Mouse (Mus musculus) neural tube, embryonic 12.5 days (tissue): ENCODE data around the gene Mdk. TPM values are rescaled to one million over a fixed set of nuclear protein-coding genes. Genes with fewer than 3 reads are reported as not detected.
A peak's percentile ranks its signal among the peaks of the same experiment; 100 is the strongest.

ENCODE experiments used
- ATAC-seq: fragments of 200-750 bp; cut with Nextera tagmentation; 2 replicates; pipeline ENCODE4 v1.8.0; 2017; ENCODE audit warnings: low read depth, mild to moderate bottlenecking, moderate TSS enrichment, moderate library complexity; ENCODE audit not compliant: low FRiP score
- H3K27ac ChIP-seq: fragments of 300-500 bp; sonication (generic); 2 replicates; pipeline ENCODE4 v1.5.1; 2016
- H3K27me3 ChIP-seq: fragments of 300-500 bp; sonication (generic); replicated peaks from 2 replicates; pipeline ENCODE4 v1.6.1; 2016; ENCODE audit warnings: mild to moderate bottlenecking
- H3K36me3 ChIP-seq: fragments of 300-500 bp; sonication (generic); 2 replicates; pipeline ENCODE4 v1.6.1; 2016; ENCODE audit warnings: mild to moderate bottlenecking
- H3K4me1 ChIP-seq: fragments of 300-500 bp; sonication (generic); 2 replicates; pipeline ENCODE4 v1.6.1; 2016
- H3K4me2 ChIP-seq: fragments of 300-500 bp; sonication (generic); replicated peaks from 2 replicates; pipeline ENCODE4 v1.6.1; 2016; ENCODE audit warnings: mild to moderate bottlenecking
- H3K4me3 ChIP-seq: fragments of 300-500 bp; sonication (generic); 2 replicates; pipeline ENCODE4 v1.5.1; 2016
- H3K9ac ChIP-seq: fragments of 300-500 bp; sonication (generic); 2 replicates; pipeline ENCODE4 v1.6.1; 2016; ENCODE audit warnings: mild to moderate bottlenecking
- H3K9me3 ChIP-seq: fragments of 300-500 bp; sonication (generic); 2 replicates; pipeline ENCODE4 v1.6.1; 2016; ENCODE audit warnings: mild to moderate bottlenecking
- WGBS: fragments of 180-500 bp; shearing (Covaris S2); methylation state at CpG from one replicate; pipeline ENCODE4 v1.1.7; 2016; 5-methylcytosine and 5-hydroxymethylcytosine counted together
- polyA plus RNA-seq: library from polyadenylated mRNA; unstranded; fragments of >200 nt; fragmentation: Nextera tagmentation; extraction: Ambion mirVana; gene quantifications from 2 replicates; pipeline ENCODE4 v1.2.1, GENCODE M21; 2016

Mdk gene
- polyA plus RNA-seq, 1 experiment from 2014 or later, result 774 TPM

- no peaks in the 10 kb centered on the region for H3K36me3 ChIP-seq
- no peak for ATAC-seq
- H3K27me3 ChIP-seq, result no peaks in the 10 kb centered on the region
- no peak overlapping the region for H3K4me2 ChIP-seq
- H3K4me3 ChIP-seq, result no peak overlapping the region
- 90% methylated on average over 4 of the region's 4 CpGs for WGBS
- H3K9ac ChIP-seq, result no peak overlapping the region
- H3K9me3 ChIP-seq, result no peaks in the 10 kb centered on the region
- no peak overlapping the region for H3K27ac ChIP-seq
- peaks cover 33% of the 10 kb centered on the region for H3K4me1 ChIP-seq
These were observed 23.1 kb upstream of the Mdk start for GRCm38 (mm10) chr2:91955121-91955591.

GRCm38 (mm10) chr2:91953825-91954224 is 21.7 kb upstream of the Mdk start:
- Histone ChIP-seq H3K9ac (no peak overlapping the region), H3K9me3 (no peaks in the 10 kb centered on the region), H3K36me3 (no peaks in the 10 kb centered on the region), H3K27me3 (no peaks in the 10 kb centered on the region), H3K4me1 (peaks cover 34% of the 10 kb centered on the region), H3K4me3 (no peak overlapping the region), H3K27ac (no peak overlapping the region), H3K4me2 (no peak overlapping the region)
- no peak for ATAC-seq
- WGBS, result 20% methylated on average over 5 of the region's 5 CpGs

GRCm38 (mm10) chr2:91950275-91951085 is 18.4 kb upstream of the Mdk start:
- Histone ChIP-seq H3K9me3 (no peaks in the 10 kb centered on the region), H3K4me3 (no peak overlapping the region), H3K27ac (peak overlapping the region; percentile 33; the same call in 1 of the 2 replicates), H3K36me3 (no peaks in the 10 kb centered on the region), H3K4me1 (peaks cover 56% of the 10 kb centered on the region), H3K9ac (peak overlapping the region; percentile 46), H3K27me3 (no peaks in the 10 kb centered on the region), H3K4me2 (peak overlapping the region; percentile 45)
- 13% methylated on average over 15 of the region's 15 CpGs for WGBS
- peak; percentile 22; the same call in 1 of the 2 replicates for ATAC-seq

GRCm38 (mm10) chr2:91949411-91950274 is 17.5 kb upstream of the Mdk start:
- no peak overlapping the region for H3K4me3 ChIP-seq
- H3K9ac ChIP-seq, result peak overlapping the region; percentile 46
- H3K27ac ChIP-seq, result peak overlapping the region; percentile 37; the same call in 1 of the 2 replicates
- WGBS, result 71% methylated on average over 17 of the region's 17 CpGs
- H3K9me3 ChIP-seq, result no peaks in the 10 kb centered on the region
- no peaks in the 10 kb centered on the region for H3K27me3 ChIP-seq
- H3K36me3 ChIP-seq, result no peaks in the 10 kb centered on the region
- peak; percentile 17; the same call in 1 of the 2 replicates for ATAC-seq
- peak overlapping the region; percentile 45 for H3K4me2 ChIP-seq
- peaks cover 61% of the 10 kb centered on the region for H3K4me1 ChIP-seq

- Histone ChIP-seq H3K4me2 (peak overlapping the region; percentile 45; the same call in 1 of the 2 replicates), H3K36me3 (no peaks in the 10 kb centered on the region), H3K4me3 (no peak overlapping the region), H3K9ac (no peak overlapping the region), H3K4me1 (peaks cover 60% of the 10 kb centered on the region), H3K9me3 (no peaks in the 10 kb centered on the region), H3K27ac (no peak overlapping the region), H3K27me3 (no peaks in the 10 kb centered on the region)
- no peak for ATAC-seq
- WGBS, result 78% methylated on average over 3 of the region's 3 CpGs
These were observed 16.7 kb upstream of the Mdk start for GRCm38 (mm10) chr2:91948792-91949241.

GRCm38 (mm10) chr2:91948151-91948509 is 16.0 kb upstream of the Mdk start:
- Histone ChIP-seq H3K9ac (peak overlapping the region; percentile 3; the same call in 1 of the 2 replicates), H3K36me3 (no peaks in the 10 kb centered on the region), H3K27ac (no peak overlapping the region), H3K9me3 (no peaks in the 10 kb centered on the region), H3K4me1 (peaks cover 59% of the 10 kb centered on the region), H3K27me3 (no peaks in the 10 kb centered on the region), H3K4me3 (no peak overlapping the region), H3K4me2 (peak overlapping the region; percentile 7; the same call in 1 of the 2 replicates)
- no peak for ATAC-seq
- WGBS, result 82% methylated on average over 6 of the region's 6 CpGs

- peak overlapping the region; percentile 7; the same call in 1 of the 2 replicates for H3K4me2 ChIP-seq
- H3K27ac ChIP-seq, result 0 out of 2 replicates have a peak overlapping the region, but pooled peaks have one; percentile 8
- H3K36me3 ChIP-seq, result no peaks in the 10 kb centered on the region
- no peaks in the 10 kb centered on the region for H3K9me3 ChIP-seq
- H3K9ac ChIP-seq, result peak overlapping the region; percentile 3; the same call in 1 of the 2 replicates
- H3K4me3 ChIP-seq, result no peak overlapping the region
- H3K4me1 ChIP-seq, result peaks cover 59% of the 10 kb centered on the region
- no peaks in the 10 kb centered on the region for H3K27me3 ChIP-seq
- no peak for ATAC-seq
- WGBS, result 53% methylated on average over 11 of the region's 11 CpGs
These were observed 15.5 kb upstream of the Mdk start for GRCm38 (mm10) chr2:91947397-91948150.

- no peak for ATAC-seq
- H3K9me3 ChIP-seq, result no peaks in the 10 kb centered on the region
- H3K4me1 ChIP-seq, result peaks cover 59% of the 10 kb centered on the region
- no peak overlapping the region for H3K4me3 ChIP-seq
- 67% methylated on average over 6 of the region's 6 CpGs for WGBS
- H3K36me3 ChIP-seq, result peaks cover 5% of the 10 kb centered on the region; the same call in 1 of the 2 replicates
- 0 out of 2 replicates have a peak overlapping the region, but pooled peaks have one; percentile 21 for H3K9ac ChIP-seq
- H3K27me3 ChIP-seq, result no peaks in the 10 kb centered on the region
- H3K27ac ChIP-seq, result 0 out of 2 replicates have a peak overlapping the region, but pooled peaks have one; percentile 8
- H3K4me2 ChIP-seq, result 0 out of 2 replicates have a peak overlapping the region, but pooled peaks have one; percentile 3
These were observed 14.7 kb upstream of the Mdk start for GRCm38 (mm10) chr2:91946836-91947235.

- Histone ChIP-seq H3K9me3 (no peaks in the 10 kb centered on the region), H3K4me2 (no peak within 1 kb of the TSS), H3K36me3 (peaks cover 13% of the 10 kb centered on the region; the same call in 1 of the 2 replicates), H3K4me1 (peaks cover 55% of the 10 kb centered on the region), H3K27ac (no peak within 1 kb of the TSS), H3K9ac (0 out of 2 replicates have a peak within 1 kb of the TSS, but pooled peaks have one; percentile 1), H3K4me3 (no peak within 1 kb of the TSS), H3K27me3 (no peaks in the 10 kb centered on the region)
- ATAC-seq, result no peak
- 89% methylated on average over 18 of the region's 18 CpGs for WGBS
These were observed 13.4 kb upstream of the Mdk start, which contains the start of gene Gm9821 for GRCm38 (mm10) chr2:91945483-91945882. TSS of gene Gm9821 (plus strand) at chr2:91945703.

GRCm38 (mm10) chr2:91944170-91944950 is 12.3 kb upstream of the Mdk start:
- ATAC-seq, result peak; percentile 77

More at GRCm38 (mm10) chr2:91944170-91944950, 12.3 kb upstream of the Mdk start:
- Histone ChIP-seq H3K4me1 (peaks cover 44% of the 10 kb centered on the region), H3K4me3 (no peak overlapping the region), H3K27ac (no peak overlapping the region), H3K36me3 (peaks cover 21% of the 10 kb centered on the region), H3K9ac (no peak overlapping the region), H3K27me3 (no peaks in the 10 kb centered on the region), H3K9me3 (no peaks in the 10 kb centered on the region), H3K4me2 (no peak overlapping the region)
- 48% methylated on average over 13 of the region's 13 CpGs for WGBS
